Mouse (Mus musculus): ENCODE measurements around the gene Ctcfl. TPM values are rescaled to one million over a fixed set of nuclear protein-coding genes. Genes with fewer than 3 reads are reported as not detected.

The Ctcfl gene
- polyA plus RNA-seq, 1 experiment from 2014 or later, result 0.07 TPM

DNA sequence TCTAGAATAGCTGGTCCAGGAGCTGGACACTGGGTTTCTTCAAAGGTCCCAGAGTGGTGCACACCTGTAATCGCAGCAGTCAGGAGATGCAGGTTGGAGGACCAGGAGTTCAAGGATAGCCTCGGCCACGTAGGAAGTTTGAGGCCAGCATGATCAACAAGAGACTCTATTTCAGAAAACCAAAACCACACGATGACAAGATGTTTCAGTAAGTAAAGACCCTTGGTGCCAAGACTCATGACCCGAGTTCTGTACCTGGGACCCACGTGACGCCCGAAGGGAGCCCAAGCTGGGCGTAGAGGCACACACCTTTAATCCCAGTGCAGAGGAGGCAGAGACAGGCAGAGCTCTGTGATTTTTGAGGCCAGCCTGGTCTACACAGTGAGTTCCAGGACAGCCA is 36.2 kb downstream of the Ctcfl start:
- H3K27ac ChIP-seq (replicated peaks), result no peak overlapping the region
- H3K4me2 ChIP-seq, result peak overlapping the region; percentile 48
- H3K9me3 ChIP-seq (replicated peaks), result no peaks in the 10 kb centered on the region
- peaks cover 21% of the 10 kb centered on the region for H3K4me1 ChIP-seq (replicated peaks)
- H3K9ac ChIP-seq, result no peak overlapping the region
- 0 out of 2 replicates have a peak, but pooled peaks cover 5% of the 10 kb centered on the region for H3K27me3 ChIP-seq
- no peaks in the 10 kb centered on the region for H3K36me3 ChIP-seq (replicated peaks)
- H3K4me3 ChIP-seq (replicated peaks), result no peak overlapping the region
- 46% methylated on average over 9 of the region's 9 CpGs for WGBS (ENCODE audit: insufficient replicate concordance)
- ATAC-seq (ENCODE audit: insufficient read depth), result no peak

DNA sequence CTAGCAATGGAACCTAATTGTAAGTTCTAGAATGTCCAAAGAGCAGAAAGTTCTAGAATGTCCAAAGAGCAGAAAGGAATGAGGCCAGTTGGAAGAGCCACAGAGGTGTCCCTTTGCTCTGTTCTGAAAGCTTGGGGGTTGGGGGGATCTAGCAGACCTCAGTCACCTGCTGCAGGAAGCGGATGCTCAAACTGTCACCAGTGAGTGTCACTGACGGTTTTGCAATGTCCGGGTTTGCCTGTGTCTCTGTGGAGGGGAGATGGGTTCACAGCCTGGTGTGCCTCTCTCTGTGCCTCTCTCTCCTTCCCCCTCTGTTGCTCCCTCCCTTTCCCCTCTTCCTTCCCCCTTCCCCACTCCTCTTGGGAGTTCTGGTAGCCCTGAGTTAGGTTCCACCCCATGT is 36.6 kb downstream of the Ctcfl start:
- Histone ChIP-seq H3K27me3 (0 out of 2 replicates have a peak, but pooled peaks cover 5% of the 10 kb centered on the region), H3K4me1 (replicated peaks) (peaks cover 21% of the 10 kb centered on the region), H3K4me3 (replicated peaks) (no peak overlapping the region), H3K4me2 (no peak overlapping the region), H3K36me3 (replicated peaks) (no peaks in the 10 kb centered on the region), H3K27ac (replicated peaks) (no peak overlapping the region), H3K9ac (no peak overlapping the region), H3K9me3 (replicated peaks) (no peaks in the 10 kb centered on the region)
- 71% methylated on average over 3 of the region's 3 CpGs for WGBS (ENCODE audit: insufficient replicate concordance)
- no peak for ATAC-seq (ENCODE audit: insufficient read depth)

DNA sequence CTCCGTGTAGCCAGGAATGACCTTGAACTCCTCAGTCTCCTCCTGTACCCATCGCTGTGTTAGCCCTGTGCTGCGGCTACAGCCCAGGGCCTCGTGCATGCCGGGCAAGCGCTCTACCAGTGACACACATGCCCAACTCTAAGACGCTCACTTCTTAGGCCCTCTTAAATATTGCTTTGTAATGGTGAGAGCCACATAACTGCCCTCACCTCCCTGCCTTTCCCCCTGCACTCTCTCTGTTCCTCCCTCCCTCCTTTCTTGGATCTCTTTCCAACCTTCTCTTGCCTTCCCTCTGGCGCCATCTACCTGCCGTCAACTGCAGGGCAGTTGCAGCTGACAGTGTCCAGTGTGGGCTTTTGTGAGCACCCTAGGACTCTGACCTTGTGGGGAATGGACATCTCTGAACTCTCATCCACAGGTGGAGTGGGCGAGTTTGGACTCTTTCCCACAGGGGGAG is 38.5 kb downstream of the Ctcfl start:
- H3K4me2 ChIP-seq, result peak overlapping the region; percentile 16; the same call in 1 of the 2 replicates
- no peak overlapping the region for H3K9ac ChIP-seq
- WGBS (ENCODE audit: insufficient replicate concordance), result 32% methylated on average over 10 of the region's 10 CpGs
- ATAC-seq (ENCODE audit: insufficient read depth), result peak; percentile 58
- H3K27me3 ChIP-seq, result 0 out of 2 replicates have a peak, but pooled peaks cover 5% of the 10 kb centered on the region
- H3K4me3 ChIP-seq (replicated peaks), result no peak overlapping the region
- peaks cover 24% of the 10 kb centered on the region for H3K4me1 ChIP-seq (replicated peaks)
- H3K27ac ChIP-seq (replicated peaks), result no peak overlapping the region
- H3K9me3 ChIP-seq (replicated peaks), result no peaks in the 10 kb centered on the region
- H3K36me3 ChIP-seq (replicated peaks), result no peaks in the 10 kb centered on the region

DNA sequence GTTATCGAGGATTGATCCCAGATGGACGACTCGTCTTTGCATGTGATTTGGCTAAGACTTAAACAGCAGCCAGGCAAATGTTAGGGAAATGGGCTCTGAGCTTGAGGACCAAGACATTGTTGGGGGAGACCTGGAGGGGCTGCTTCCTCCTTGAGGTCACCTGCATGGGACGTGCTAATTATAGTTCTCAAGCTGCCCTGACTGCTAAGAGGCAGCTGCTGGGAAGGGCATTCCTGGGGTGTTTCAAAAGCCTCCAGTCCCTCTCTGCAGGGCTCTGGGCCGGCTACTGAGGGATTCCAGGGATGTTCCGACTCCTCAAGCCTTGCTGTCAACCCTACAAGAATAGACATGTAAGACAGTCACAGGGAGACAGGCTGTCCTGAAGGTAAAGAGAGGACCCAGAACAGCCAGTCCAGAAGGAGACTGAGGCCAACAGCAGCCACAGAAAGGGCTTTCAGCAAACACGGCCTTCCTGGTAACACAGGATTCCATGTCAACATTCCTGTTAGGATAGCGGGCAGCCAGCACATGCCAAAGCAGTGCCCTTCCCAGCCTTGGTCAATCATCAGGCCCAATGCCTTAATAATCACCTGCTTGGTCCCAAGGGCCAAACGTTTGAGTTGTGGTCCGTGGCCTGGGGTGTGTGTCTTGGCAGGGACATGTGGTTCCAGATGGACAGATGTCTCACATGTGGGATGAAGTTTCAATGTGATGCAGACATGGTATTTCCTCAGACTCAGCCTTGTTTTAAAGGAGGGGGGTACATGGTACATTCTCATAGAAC is 39.4 kb downstream of the Ctcfl start:
- Histone ChIP-seq H3K27me3 (0 out of 2 replicates have a peak, but pooled peaks cover 5% of the 10 kb centered on the region), H3K9ac (no peak overlapping the region), H3K9me3 (replicated peaks) (no peaks in the 10 kb centered on the region), H3K4me1 (replicated peaks) (peaks cover 24% of the 10 kb centered on the region), H3K36me3 (replicated peaks) (no peaks in the 10 kb centered on the region), H3K27ac (replicated peaks) (no peak overlapping the region), H3K4me2 (no peak overlapping the region), H3K4me3 (replicated peaks) (no peak overlapping the region)
- no peak for ATAC-seq (ENCODE audit: insufficient read depth)
- 58% methylated on average over 10 of the region's 10 CpGs for WGBS (ENCODE audit: insufficient replicate concordance)

DNA sequence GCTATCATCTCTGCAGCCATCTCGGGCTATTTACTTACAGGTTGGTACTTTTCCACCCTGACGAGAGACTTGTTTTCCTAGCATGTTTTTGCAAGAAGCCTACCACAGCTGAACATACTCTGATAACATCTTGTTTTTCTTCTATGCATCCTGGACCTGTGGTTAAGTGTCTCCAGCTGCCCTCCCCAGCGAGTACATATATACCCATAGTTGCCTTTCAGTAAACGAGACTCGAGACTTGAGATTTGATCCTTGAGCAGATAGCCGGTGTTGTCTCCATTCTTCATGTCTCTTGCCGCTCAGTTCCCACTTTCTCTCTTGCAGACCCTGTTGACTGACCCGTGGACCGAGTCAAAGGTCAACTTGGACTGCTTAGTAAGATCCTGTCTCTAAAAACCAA is 42.4 kb downstream of the Ctcfl start:
- Histone ChIP-seq H3K4me3 (replicated peaks) (no peak overlapping the region), H3K4me1 (replicated peaks) (peaks cover 9% of the 10 kb centered on the region; the same call in 1 of the 2 replicates), H3K4me2 (no peak overlapping the region), H3K27me3 (0 out of 2 replicates have a peak, but pooled peaks cover 5% of the 10 kb centered on the region), H3K27ac (replicated peaks) (no peak overlapping the region), H3K9ac (no peak overlapping the region), H3K9me3 (replicated peaks) (no peaks in the 10 kb centered on the region), H3K36me3 (replicated peaks) (no peaks in the 10 kb centered on the region)
- ATAC-seq (ENCODE audit: insufficient read depth), result no peak
- 46% methylated on average over 9 of the region's 9 CpGs for WGBS (ENCODE audit: insufficient replicate concordance)

DNA sequence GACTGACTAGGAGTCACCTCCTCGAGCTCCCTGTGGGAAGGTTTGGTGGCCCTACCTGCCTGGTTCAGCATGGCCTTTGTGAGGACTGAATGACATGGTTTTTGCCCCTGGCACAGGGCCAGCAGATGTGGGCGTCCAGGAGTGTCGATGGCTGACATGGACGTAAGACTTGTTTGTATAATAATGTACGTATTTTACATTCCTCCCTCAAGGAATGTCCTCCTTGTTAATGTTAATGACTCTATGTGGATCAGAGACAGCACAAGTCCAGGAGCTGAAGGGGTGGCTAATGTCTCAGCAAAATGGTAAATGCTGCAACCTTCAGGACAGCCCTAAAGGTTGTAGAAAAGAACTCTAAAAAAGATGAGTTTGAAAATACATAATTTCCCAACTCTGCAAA is 45.7 kb downstream of the Ctcfl start:
- Histone ChIP-seq H3K9ac (no peak overlapping the region), H3K27me3 (no peaks in the 10 kb centered on the region), H3K4me2 (no peak overlapping the region), H3K4me3 (replicated peaks) (0 out of 2 replicates have a peak overlapping the region, but pooled peaks have one; percentile 2), H3K36me3 (replicated peaks) (no peaks in the 10 kb centered on the region), H3K27ac (replicated peaks) (0 out of 2 replicates have a peak overlapping the region, but pooled peaks have one; percentile 29), H3K4me1 (replicated peaks) (0 out of 2 replicates have a peak, but pooled peaks cover 3% of the 10 kb centered on the region), H3K9me3 (replicated peaks) (no peaks in the 10 kb centered on the region)
- WGBS (ENCODE audit: insufficient replicate concordance), result 63% methylated on average over 5 of the region's 5 CpGs
- no peak for ATAC-seq (ENCODE audit: insufficient read depth)

DNA sequence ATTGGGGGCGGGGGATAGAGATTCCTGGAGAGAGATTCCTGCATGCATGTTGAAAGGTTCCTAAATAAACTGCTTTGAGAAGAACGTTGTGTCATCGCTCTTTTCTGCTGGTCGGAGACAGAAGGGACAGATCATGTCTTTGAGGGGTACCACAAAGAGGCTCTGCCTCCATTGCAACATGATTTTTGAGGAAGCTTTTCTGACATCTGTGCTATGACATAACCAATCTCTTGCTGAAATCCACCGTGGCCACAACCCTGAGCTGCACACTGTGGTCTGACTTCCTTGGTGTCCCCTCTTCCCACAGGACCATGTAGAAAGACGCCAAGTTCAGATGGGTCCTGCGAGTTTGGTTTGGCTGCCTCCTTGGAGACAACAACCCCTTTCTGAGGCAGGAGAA is 46.4 kb downstream of the Ctcfl start:
- H3K4me3 ChIP-seq (replicated peaks), result 0 out of 2 replicates have a peak overlapping the region, but pooled peaks have one; percentile 2
- H3K4me1 ChIP-seq (replicated peaks), result 0 out of 2 replicates have a peak, but pooled peaks cover 3% of the 10 kb centered on the region
- H3K9me3 ChIP-seq (replicated peaks), result no peaks in the 10 kb centered on the region
- 0 out of 2 replicates have a peak overlapping the region, but pooled peaks have one; percentile 29 for H3K27ac ChIP-seq (replicated peaks)
- 47% methylated on average over 7 of the region's 7 CpGs for WGBS (ENCODE audit: insufficient replicate concordance)
- no peaks in the 10 kb centered on the region for H3K36me3 ChIP-seq (replicated peaks)
- no peak overlapping the region for H3K9ac ChIP-seq
- no peak overlapping the region for H3K4me2 ChIP-seq
- no peaks in the 10 kb centered on the region for H3K27me3 ChIP-seq
- no peak; the same call in 1 of the 2 replicates for ATAC-seq (ENCODE audit: insufficient read depth)

DNA sequence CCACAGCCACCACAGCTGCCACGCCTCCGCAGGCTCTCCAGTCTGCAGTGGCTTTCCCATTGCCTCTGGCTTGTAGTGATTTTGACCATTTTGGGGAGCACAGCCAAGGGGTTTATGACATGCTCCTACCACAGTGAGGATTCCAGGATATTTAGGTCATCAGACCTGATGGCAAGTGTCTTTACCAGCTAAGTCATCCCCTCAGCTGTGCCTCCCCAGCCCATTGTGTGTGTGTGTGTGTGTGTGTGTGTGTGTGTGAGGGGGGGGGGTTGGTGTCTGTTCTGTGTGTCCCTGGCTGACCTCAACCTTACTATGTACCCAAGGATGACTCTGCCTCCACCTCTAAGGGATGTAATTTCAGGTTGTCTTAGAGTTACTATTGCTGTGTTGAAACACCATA is 54.5 kb downstream of the Ctcfl start:
- H3K4me1 ChIP-seq (replicated peaks), result peaks cover 30% of the 10 kb centered on the region
- H3K27ac ChIP-seq (replicated peaks), result no peak overlapping the region
- no peaks in the 10 kb centered on the region for H3K9me3 ChIP-seq (replicated peaks)
- H3K4me3 ChIP-seq (replicated peaks), result no peak overlapping the region
- H3K4me2 ChIP-seq, result no peak overlapping the region
- H3K36me3 ChIP-seq (replicated peaks), result no peaks in the 10 kb centered on the region
- no peak for ATAC-seq (ENCODE audit: insufficient read depth)
- no peaks in the 10 kb centered on the region for H3K27me3 ChIP-seq
- H3K9ac ChIP-seq, result no peak overlapping the region
- 55% methylated on average over 2 of the region's 2 CpGs for WGBS (ENCODE audit: insufficient replicate concordance)

DNA sequence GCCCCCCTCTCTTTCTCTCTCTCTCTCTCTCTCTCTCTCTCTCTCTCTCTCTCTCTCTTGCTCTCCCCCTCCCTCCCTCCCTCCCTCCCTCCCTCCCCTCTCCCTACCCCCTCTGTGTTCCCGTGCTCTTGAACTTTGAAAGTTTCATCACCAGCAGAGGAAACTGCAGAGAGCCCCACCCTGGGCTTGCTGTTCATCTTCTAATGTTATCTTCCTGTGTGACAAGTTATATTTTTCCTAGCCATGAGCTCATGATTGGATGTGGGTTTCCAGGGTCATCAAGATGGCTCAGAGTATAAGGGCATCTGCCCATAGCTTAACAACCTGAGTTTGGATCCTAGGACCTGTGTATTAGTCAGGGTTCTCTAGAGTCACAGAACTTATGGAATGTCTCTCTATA is 56.1 kb downstream of the Ctcfl start:
- Histone ChIP-seq H3K9me3 (replicated peaks) (no peaks in the 10 kb centered on the region), H3K27ac (replicated peaks) (0 out of 2 replicates have a peak overlapping the region, but pooled peaks have one; percentile 45), H3K4me2 (no peak overlapping the region), H3K4me3 (replicated peaks) (no peak overlapping the region), H3K27me3 (no peaks in the 10 kb centered on the region), H3K4me1 (replicated peaks) (peaks cover 33% of the 10 kb centered on the region), H3K9ac (no peak overlapping the region), H3K36me3 (replicated peaks) (no peaks in the 10 kb centered on the region)
- 13% methylated on average over 1 of the region's 1 CpGs for WGBS (ENCODE audit: insufficient replicate concordance)
- ATAC-seq (ENCODE audit: insufficient read depth), result no peak

DNA sequence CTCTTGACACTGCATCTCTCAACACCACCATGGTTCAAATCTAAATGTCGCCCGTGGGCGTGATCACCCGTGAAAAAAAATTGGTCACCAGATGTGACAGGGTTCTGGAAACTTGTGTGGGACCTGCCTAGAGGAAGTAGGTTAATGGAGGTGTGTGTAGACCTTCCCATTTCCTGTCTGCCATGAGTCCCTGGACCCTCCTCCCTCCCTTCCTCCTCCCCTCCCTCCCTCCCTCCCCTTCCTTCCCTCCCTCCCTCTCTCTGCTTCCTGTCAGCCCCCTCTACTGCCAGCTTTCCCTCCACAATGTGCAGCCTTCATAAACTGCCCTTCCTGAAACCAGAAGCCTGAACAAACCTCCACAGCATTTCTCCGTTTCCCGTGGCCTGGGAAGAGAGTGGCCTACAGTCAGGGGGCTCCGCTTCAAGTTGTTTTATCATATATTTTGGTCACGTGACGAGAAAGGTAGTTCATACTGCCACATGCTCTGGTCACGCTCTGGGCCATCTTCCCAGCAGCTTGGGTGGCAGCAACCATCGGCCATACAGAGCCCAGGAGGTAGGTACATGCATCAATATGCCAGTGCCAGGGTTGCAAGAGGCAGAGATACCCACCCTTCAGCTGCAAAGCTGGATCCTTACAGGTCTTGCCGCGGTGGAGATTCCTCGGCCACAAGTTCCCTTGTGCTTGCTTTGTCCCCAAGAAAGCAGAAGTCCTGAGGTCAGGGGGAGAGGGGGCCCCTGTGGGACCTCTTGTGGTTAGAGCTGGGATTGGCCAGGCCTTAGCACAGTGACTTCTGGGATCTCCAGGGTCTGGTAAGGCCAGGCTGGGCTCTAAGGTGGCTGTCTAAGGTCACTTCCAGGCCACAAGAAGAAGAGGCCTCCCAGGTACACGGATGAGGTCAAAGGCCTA is 57.6 kb downstream of the Ctcfl start:
- no peaks in the 10 kb centered on the region for H3K36me3 ChIP-seq (replicated peaks)
- WGBS (ENCODE audit: insufficient replicate concordance), result 19% methylated on average over 15 of the region's 15 CpGs
- H3K9me3 ChIP-seq (replicated peaks), result no peaks in the 10 kb centered on the region
- no peak overlapping the region for H3K9ac ChIP-seq
- peaks cover 48% of the 10 kb centered on the region for H3K4me1 ChIP-seq (replicated peaks)
- H3K4me3 ChIP-seq (replicated peaks), result peak overlapping the region; percentile 7; the same call in 1 of the 2 replicates
- peak overlapping the region; percentile 60 for H3K27ac ChIP-seq (replicated peaks)
- H3K4me2 ChIP-seq, result peak overlapping the region; percentile 23; the same call in 1 of the 2 replicates
- ATAC-seq (ENCODE audit: insufficient read depth), result peak; percentile 48; the same call in 1 of the 2 replicates
- no peaks in the 10 kb centered on the region for H3K27me3 ChIP-seq

Measured in liver, embryonic 15.5 days (tissue).